Mouse (Mus musculus): ENCODE measurements around the gene Selenom.

Gene Selenom

DNA sequence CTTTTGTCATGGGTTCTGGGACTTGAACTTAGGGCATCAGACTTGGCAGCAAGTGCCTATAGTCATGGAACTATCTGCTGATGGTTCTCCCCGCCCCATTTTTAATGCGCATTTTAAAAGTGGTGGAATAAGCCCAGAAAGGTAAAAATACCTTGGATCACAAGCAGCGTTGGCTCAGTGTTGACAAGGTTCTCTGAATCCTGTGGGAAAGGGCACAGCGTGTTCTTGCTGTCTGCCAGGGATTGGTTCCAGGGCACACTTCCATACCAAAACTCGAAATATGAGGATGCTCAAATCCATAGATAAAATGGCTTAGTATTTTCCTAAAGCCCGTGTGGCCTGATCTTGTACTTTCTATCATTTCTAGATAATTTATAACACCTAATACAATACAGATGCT lies 1.2 kb upstream of the Selenom start:
- no peak for DNase-seq (ENCODE audit: low read depth)

GRCm38 (mm10) chr11:3515216-3515615 lies 732 bp downstream of the Selenom start:
- no peak for DNase-seq (ENCODE audit: low read depth)

GRCm38 (mm10) chr11:3515637-3516036 lies 1.2 kb downstream of the Selenom start:
- no peak for DNase-seq (ENCODE audit: low read depth)

DNA sequence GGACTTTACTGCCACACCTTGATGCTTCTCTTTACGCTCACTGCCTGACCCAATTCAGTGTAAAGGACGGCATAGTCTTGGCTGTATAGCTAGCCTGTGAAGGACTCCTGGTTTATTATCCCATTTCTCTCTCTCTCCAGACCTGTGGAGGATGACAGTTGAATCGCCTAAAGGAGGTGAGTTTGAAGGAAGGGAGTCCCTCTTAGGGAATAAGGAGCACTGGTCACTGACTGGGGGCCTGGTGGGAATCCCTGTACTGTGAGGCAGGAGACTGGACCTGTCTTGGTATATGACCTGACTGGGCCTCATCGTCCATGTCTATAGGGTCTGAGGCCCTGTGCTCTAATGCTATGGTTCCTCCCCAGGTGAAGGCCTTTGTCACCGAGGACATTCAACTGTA lies 1.6 kb downstream of the Selenom start:
- DNase-seq (ENCODE audit: low read depth), result no peak

GRCm38 (mm10) chr11:3516859-3517845 lies 2.7 kb downstream of the Selenom start:
- no peak for DNase-seq (ENCODE audit: low read depth)

DNA sequence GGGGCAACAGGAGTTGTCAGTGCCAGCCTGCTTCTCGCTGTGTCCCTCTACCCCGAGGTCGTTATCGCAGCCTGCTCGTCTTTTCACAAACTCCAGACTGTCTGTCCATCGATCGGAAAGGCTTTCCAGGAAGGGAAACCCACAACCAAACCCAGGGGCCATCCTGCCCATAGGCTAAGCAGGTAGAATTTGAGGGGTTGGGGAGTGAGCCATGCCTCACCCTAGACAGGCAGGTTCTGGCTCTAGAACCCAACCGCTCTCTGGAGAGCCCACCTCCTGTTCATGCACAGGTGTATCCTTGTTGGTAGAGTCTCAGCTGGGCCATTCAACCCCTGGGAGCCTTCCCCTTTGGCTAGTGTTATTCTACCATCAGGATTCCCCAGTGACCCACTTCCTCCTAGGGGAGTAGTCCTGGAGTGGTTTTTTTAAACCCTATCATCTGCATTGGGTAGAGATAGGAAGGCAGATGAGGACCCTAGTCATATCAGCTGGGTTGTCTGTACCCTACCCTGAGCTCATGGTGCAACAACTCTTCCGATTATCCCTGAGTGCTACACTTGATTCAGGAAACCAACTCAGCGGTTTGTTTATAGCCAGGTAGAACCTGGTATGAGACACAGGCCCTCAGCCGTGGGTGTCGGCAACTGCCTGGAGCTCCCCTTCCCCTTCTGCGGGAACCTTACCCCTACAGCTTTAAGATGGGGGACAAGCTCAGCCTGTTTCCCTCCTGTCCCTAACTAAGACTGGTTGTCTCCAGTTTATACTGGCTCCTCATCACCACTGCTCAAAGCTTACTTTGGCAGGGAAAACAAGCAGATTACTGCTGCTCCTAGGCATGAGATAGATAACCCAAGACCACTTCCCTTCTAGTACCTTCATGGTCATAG lies 3.6 kb downstream of the Selenom start:
- DNase-seq (ENCODE audit: low read depth), result no peak

DNA sequence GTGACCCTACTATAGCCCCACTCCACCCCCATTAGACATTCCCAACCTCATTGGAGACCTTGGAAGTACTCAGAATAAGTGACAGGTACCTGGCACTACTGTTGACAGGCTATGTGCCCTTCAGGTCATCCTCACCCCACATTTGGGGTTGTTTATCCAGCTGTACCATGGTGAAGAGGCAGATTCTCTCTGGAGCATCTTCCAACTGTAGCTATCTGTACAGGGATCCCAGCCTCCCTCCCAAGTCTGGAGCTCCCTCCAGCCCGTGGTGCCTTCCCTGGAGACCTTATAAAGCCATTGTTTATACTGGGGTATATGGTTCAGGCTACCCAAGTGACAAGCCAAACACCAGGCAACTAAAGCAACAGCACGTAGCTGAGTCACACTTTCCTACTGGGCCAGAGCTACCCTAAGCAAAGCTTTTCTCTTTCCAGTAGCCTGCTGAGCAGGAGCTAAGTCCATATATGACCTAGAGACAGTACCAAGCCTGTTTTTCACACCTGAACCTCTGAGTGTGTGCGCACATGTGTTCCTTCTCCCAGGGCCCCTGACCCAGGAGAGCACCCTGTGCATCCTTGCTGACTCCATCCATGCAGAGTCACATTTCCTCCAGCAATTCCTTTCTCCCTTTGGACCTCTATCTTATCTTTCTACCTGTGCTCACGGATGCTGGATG lies 4.7 kb downstream of the Selenom start:
- no peak for DNase-seq (ENCODE audit: low read depth)

- no peak for DNase-seq (ENCODE audit: low read depth)
These were observed 5.4 kb downstream of the Selenom start for GRCm38 (mm10) chr11:3519756-3520398.

DNA sequence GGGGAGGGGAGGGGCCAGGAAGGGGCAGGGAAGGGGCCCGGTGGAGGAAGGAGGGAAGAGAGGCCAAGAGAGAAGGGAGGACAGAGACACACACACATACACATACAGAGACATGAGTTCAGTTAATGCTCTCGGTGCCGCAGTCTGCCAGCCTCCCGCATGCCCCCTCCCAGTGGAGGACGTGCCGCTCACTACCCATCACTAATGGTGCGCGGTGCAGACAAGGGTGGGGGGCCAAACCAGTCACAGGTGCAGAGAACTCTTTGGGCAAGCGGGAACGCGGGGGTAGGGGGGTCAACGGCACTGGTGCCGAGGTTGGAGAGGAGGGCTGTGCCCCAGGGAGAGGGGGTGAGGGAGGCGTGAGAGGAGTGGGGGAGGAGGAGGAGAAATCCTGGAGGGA lies 6.4 kb downstream of the Selenom start:
- no peak for DNase-seq (ENCODE audit: low read depth)

GRCm38 (mm10) chr11:3521339-3522224 lies 7.1 kb downstream of the Selenom start:
- DNase-seq (ENCODE audit: low read depth), result no peak

DNA sequence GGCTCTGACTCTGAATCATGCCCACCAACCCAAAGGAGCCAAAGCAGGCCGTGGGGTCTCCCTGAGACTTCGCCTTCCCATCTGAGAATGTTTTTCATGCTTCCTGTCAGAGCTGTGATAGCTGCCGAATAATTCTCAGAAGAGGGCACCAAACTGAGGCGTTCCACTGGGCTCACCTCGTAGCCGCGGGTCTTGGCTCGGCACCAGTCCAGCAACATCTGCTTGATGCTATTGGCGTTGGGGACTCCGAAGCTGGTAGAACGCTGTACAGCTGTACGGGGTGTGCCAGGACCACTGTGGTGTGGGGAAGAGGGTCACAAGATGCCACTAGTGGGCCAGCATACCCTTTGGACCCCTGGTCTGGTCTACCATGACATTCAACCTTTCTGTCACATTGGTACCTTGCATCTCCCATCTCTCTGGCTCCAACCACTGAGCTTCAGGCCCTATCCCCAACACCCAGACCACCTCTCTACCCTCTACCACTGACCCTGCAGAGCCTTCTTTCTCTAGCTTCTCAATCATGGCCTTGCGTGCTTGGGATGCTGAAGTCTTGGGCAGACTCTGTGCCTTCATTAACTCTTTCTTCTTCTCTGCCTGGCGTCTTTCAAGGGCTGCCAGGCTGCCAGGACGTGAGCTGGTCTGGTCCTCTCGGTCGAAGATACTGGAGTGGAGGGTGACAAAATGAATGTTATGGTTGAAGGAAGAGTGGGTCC lies 8.0 kb downstream of the Selenom start:
- DNase-seq (ENCODE audit: low read depth), result no peak

- DNase-seq (ENCODE audit: low read depth), result no peak
These were observed 9.5 kb downstream of the Selenom start for GRCm38 (mm10) chr11:3523840-3524582.

- DNase-seq (ENCODE audit: low read depth), result no peak
These were observed 11.1 kb downstream of the Selenom start for GRCm38 (mm10) chr11:3525560-3525959.

GRCm38 (mm10) chr11:3526207-3526606 lies 11.7 kb downstream of the Selenom start:
- DNase-seq (ENCODE audit: low read depth), result no peak

GRCm38 (mm10) chr11:3526979-3527738 lies 12.7 kb downstream of the Selenom start:
- no peak for DNase-seq (ENCODE audit: low read depth)

DNA sequence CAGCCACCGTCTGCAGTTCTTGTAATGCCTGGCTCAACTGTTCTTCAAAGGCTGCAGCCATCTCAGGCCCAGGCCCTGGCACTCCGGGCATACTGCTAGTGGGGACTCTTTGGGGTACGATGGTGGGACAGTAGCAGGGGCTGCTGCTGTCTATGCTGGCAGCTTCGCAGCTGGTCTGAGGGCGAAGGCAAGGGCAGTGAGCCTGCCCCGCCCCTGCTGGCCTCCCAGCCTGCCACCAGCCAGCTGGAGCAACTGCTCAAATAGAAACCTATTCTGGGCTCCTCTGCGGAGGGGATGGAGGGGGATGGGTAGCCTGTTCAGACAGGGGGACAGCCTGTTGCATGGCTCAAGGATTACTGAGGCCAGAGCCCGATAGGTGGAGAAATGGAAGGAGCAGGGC lies 13.3 kb downstream of the Selenom start:
- DNase-seq (ENCODE audit: low read depth), result no peak

DNA sequence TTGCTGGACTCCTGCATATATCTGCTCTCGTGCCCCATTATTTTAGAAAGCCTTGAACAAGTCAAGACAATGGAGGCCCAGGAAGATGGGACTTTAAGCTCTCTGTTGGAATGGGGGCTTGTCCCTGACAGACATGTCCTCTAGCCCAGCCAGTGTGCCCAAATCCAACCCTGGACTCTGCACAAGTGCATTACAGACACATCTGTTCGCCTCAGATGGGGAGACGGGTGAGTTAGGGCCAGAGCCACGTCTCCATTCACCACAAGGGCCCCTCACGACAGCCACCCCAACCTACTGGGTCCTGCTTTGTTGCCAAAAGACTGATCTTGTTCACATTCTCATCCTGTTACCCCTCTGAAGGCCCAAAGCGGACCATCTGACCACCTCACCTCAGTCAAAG lies 13.7 kb downstream of the Selenom start:
- no peak for DNase-seq (ENCODE audit: low read depth)

- no peak for DNase-seq (ENCODE audit: low read depth)
These were observed 15.2 kb downstream of the Selenom start for GRCm38 (mm10) chr11:3529476-3530252.

Data from c-Kit-positive CD71-positive TER-119-negative erythroid progenitor cells, embryonic 14.5 days (primary cell).